Mouse (Mus musculus) ES-Bruce4 (cell line): ENCODE measurements at regions not wholly inside any gene's neighbourhood (a gene's known extent, or its start where the extent isn't known, plus 50 kb on each side); places are given as distances from the start of the nearest gene placed in this dataset.

Experiments
- H3K27ac ChIP-seq: 2 replicates; pipeline ENCODE4 v1.5.1; 2012; ENCODE audit warnings: low read length, inconsistent platforms; ENCODE audit not compliant: insufficient read depth
- H3K27me3 ChIP-seq: 2 replicates; pipeline ENCODE4 v1.6.1; 2012; ENCODE audit warnings: mild to moderate bottlenecking, low read length, inconsistent platforms; ENCODE audit not compliant: control insufficient read depth, poor library complexity, insufficient read depth, severe bottlenecking
- H3K36me3 ChIP-seq: 2 replicates; pipeline ENCODE4 v1.6.1; 2012; ENCODE audit warnings: inconsistent platforms, mild to moderate bottlenecking, low read length, moderate library complexity; ENCODE audit not compliant: control insufficient read depth, poor library complexity, insufficient read depth, severe bottlenecking
- H3K4me1 ChIP-seq: one replicate; pipeline ENCODE4 v1.8.1; 2011; ENCODE audit warnings: low read length; ENCODE audit not compliant: control insufficient read depth, insufficient read depth
- H3K4me3 ChIP-seq: 2 replicates; pipeline ENCODE4 v1.5.1; 2011; ENCODE audit warnings: low read depth, mild to moderate bottlenecking, low read length
- H3K9ac ChIP-seq: 2 replicates; pipeline ENCODE4 v1.6.1; 2012; ENCODE audit warnings: low read depth, mild to moderate bottlenecking, inconsistent platforms; ENCODE audit not compliant: poor library complexity, severe bottlenecking
- H3K9me3 ChIP-seq: replicated peaks from 2 replicates; pipeline ENCODE4 v1.6.1; 2012; ENCODE audit warnings: mild to moderate bottlenecking, low read length, inconsistent platforms; ENCODE audit not compliant: control insufficient read depth, poor library complexity, insufficient read depth, severe bottlenecking
- CTCF ChIP-seq: IDR thresholded peaks from one replicate; pipeline ENCODE4 v1.8.1; 2011; ENCODE audit warnings: low read depth, low read length
- EP300 ChIP-seq: IDR thresholded peaks from 2 replicates; pipeline ENCODE4 v1.6.1; 2011; ENCODE audit warnings: low read depth, low read length; ENCODE audit not compliant: insufficient read depth
- POLR2A ChIP-seq: IDR thresholded peaks from one replicate; pipeline ENCODE4 v1.8.1; 2011; ENCODE audit warnings: low read length; ENCODE audit not compliant: insufficient read depth

DNA sequence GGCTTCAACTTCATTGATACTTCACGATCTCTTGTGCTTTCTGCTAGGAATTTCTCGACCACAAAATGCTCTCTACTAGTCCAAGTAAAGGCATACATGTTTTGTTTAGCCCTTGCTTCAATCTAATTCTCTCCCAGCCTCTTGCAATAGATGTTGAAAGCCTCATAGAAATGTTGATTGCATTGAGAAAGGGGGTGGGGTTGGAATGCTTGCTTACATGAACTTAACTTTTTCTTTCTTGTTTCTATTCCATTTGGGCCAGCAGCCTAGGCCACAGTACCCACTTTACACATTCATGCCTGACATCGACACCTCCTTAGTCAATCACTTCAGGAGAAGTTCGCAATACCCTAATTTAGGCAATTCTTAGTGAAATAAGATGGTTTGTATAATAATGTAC lies 571.2 kb downstream of the Cdh10 start:
- Histone ChIP-seq H3K27ac (no peak overlapping the region), H3K27me3 (no peaks in the 10 kb centered on the region), H3K36me3 (no peaks in the 10 kb centered on the region; the same call in 1 of the 2 replicates), H3K4me3 (no peak overlapping the region), H3K9ac (no peak overlapping the region), H3K9me3 (peaks cover 12% of the 10 kb centered on the region), H3K4me1 (no peaks in the 10 kb centered on the region)
- TF ChIP-seq EP300 = no peak
- no peak for TF ChIP-seq POLR2A
- TF ChIP-seq CTCF = no peak

DNA sequence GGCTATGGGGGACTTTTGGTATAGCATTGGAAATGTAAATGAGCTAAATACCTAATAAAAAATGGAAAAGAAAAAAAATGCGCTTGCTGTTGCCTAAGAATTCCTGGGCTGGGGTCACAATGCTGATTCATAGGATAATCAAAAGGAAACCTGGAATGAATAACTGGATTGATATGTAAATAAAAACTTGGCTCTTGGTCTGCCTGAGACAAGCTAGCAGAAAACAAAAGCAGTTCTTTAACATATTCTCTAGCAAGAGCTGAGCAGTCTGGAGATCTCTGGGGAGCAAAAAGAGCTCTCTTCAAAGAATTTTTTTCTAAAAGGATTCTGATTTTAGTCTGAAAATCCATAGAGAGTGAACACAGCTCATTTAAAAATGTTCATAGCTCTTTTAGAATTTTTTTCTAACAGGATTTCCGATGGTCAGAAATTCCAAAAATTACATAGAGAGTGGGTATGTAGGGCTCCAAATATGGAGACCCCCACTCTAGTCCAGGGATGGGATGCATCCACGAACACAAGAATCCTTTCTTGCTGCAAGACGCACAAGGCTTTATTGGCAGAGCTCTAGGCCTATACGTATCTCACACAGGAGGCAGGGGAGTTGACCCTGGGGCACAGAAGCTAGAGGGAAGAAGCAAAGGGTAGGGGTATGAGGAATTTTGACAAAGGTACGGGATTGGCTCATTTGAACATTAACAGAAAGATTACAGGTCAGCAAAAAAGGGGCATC lies 572.7 kb downstream of the Cdh10 start:
- Histone ChIP-seq H3K36me3 (no peaks in the 10 kb centered on the region; the same call in 1 of the 2 replicates), H3K27ac (peak overlapping the region; percentile 91), H3K4me1 (no peaks in the 10 kb centered on the region), H3K9me3 (peaks cover 12% of the 10 kb centered on the region), H3K9ac (no peak overlapping the region), H3K27me3 (no peaks in the 10 kb centered on the region), H3K4me3 (no peak overlapping the region)
- TF ChIP-seq EP300 (no peak), POLR2A (no peak), CTCF (no peak)

DNA sequence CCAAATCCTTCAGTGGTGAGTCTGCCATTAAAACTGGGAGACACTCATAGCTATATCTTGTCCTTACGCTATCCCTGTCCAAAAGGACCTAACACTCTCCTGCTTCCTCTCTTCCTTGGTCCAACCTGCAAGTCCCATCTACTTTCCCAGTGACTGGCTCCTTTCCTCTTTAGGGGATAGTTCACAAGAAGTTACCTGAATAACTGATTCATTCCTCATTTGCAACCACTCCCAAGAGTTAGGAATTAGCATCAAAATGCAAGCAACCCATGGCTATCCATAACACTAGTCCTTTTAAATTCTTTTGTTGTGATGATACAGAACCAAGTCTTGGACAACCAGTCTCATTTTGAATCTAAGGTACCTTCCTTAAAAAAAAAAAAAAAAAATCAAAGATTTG lies 576.9 kb downstream of the Cdh10 start:
- TF ChIP-seq POLR2A = no peak
- Histone ChIP-seq H3K4me3 (no peak overlapping the region), H3K9ac (no peak overlapping the region), H3K27me3 (no peaks in the 10 kb centered on the region), H3K27ac (peak overlapping the region; percentile 94), H3K9me3 (peaks cover 12% of the 10 kb centered on the region), H3K36me3 (no peaks in the 10 kb centered on the region; the same call in 1 of the 2 replicates), H3K4me1 (no peaks in the 10 kb centered on the region)
